Mouse (Mus musculus) stomach, embryonic 16.5 days (tissue): Measurements from ENCODE around the gene Gm49378. TPM values are rescaled to one million over a fixed set of nuclear protein-coding genes. Genes with fewer than 3 reads are reported as not detected.

Experiments used
- ATAC-seq: fragments of 200-750 bp; cut with Nextera tagmentation; 2 replicates; pipeline ENCODE4 v1.8.0; 2017; ENCODE audit warnings: moderate number of reproducible peaks, moderate TSS enrichment; ENCODE audit not compliant: insufficient read depth, low FRiP score
- H3K27ac ChIP-seq: fragments of 300-500 bp; sonication (generic); 2 replicates; pipeline ENCODE4 v1.5.1; 2014; ENCODE audit warnings: low read length
- H3K27me3 ChIP-seq: fragments of 300-500 bp; sonication (generic); 2 replicates; pipeline ENCODE4 v1.6.1; 2014; ENCODE audit warnings: low read length, control low read depth, mixed read lengths; ENCODE audit not compliant: control insufficient read depth, insufficient read depth
- H3K36me3 ChIP-seq: fragments of 300-500 bp; sonication (generic); 2 replicates; pipeline ENCODE4 v1.6.1; 2014; ENCODE audit warnings: low read length; ENCODE audit not compliant: control insufficient read depth, insufficient read depth
- H3K4me1 ChIP-seq: fragments of 300-500 bp; sonication (generic); 2 replicates; pipeline ENCODE4 v1.6.1; 2014; ENCODE audit warnings: low read length, control low read depth, mixed read lengths; ENCODE audit not compliant: control insufficient read depth, insufficient read depth
- H3K4me2 ChIP-seq: fragments of 300-500 bp; sonication (generic); 2 replicates; pipeline ENCODE4 v1.6.1; 2014; ENCODE audit warnings: low read depth, low read length, mixed read lengths
- H3K4me3 ChIP-seq: fragments of 300-500 bp; sonication (generic); replicated peaks from 2 replicates; pipeline ENCODE4 v1.5.1; 2014; ENCODE audit warnings: mild to moderate bottlenecking, low read length
- H3K9ac ChIP-seq: fragments of 300-500 bp; sonication (generic); 2 replicates; pipeline ENCODE4 v1.6.1; 2014; ENCODE audit warnings: low read length
- H3K9me3 ChIP-seq: fragments of 300-500 bp; sonication (generic); replicated peaks from 2 replicates; pipeline ENCODE4 v1.6.1; 2016; ENCODE audit warnings: low read length, control low read depth; ENCODE audit not compliant: control insufficient read depth
- WGBS: fragments of 180-500 bp; shearing (Covaris S2); extraction: QIAGEN DNeasy Blood & Tissue Kit; methylation state at CpG from one replicate; pipeline ENCODE4 v1.1.7; 2014; 5-methylcytosine and 5-hydroxymethylcytosine counted together
- polyA plus RNA-seq: library from polyadenylated mRNA; unstranded; fragments of >200 nt; fragmentation: Nextera tagmentation; extraction: Ambion mirVana; gene quantifications from 2 replicates; pipeline ENCODE4 v1.2.1, GENCODE M21; 2015

Gm49378 gene
- polyA plus RNA-seq, 1 experiment from 2014 or later: 2.0 TPM

DNA sequence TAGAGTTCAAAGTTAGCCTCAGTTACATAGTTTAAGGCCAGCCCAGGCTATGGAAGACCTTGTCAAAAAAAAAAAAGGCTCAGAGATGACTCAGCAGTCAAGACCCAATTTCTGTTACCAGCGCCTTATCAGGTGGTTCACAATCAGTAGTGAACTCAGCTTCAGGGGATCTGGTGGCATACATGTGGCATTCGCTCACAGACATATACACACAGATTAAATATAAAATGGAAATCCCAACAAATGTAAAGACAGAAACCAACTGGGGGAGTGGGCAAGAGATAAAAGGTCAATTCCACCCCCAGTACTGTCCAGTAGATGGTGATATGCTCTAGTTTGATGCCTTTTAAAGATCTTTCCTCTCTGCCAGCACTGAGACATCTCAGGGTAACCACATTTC, 51.5 kb downstream of the Gm49378 start:
- no peaks in the 10 kb centered on the region for H3K9me3 ChIP-seq
- H3K4me1 ChIP-seq: peaks cover 15% of the 10 kb centered on the region
- no peak overlapping the region for H3K4me2 ChIP-seq
- H3K9ac ChIP-seq: no peak overlapping the region
- H3K4me3 ChIP-seq: no peak overlapping the region
- H3K27me3 ChIP-seq: no peaks in the 10 kb centered on the region
- 0 out of 2 replicates have a peak, but pooled peaks cover 4% of the 10 kb centered on the region for H3K36me3 ChIP-seq
- ATAC-seq: no peak
- WGBS: 89% methylated on average over 2 of the region's 2 CpGs
- H3K27ac ChIP-seq: peak overlapping the region; percentile 67; the same call in 1 of the 2 replicates

DNA sequence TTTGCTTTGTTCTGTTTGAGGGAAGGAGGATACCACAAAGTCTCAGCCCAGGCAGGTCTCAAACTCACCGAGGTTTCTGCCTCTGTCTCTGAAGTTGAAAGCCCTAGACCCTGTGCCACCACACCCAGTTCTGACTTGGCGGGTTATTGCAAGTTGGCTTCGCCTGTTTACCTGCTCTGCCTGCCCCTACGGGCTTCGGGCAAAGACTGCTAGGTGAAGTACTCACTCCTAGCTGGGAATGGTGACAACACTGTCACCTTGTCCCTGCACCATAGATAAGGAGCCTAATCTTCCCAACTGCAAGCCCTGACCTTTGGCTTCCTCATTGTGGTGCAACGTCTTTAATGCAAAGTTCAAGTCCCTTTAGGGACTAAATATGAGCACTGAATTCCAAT, 52.1 kb downstream of the Gm49378 start:
- Histone ChIP-seq H3K9me3 (no peaks in the 10 kb centered on the region), H3K36me3 (peaks cover 7% of the 10 kb centered on the region; the same call in 1 of the 2 replicates), H3K27me3 (no peaks in the 10 kb centered on the region), H3K4me2 (peak overlapping the region; percentile 80), H3K27ac (peak overlapping the region; percentile 67), H3K4me3 (peak overlapping the region; percentile 63), H3K9ac (0 out of 2 replicates have a peak overlapping the region, but pooled peaks have one; percentile 18), H3K4me1 (peaks cover 15% of the 10 kb centered on the region)
- peak; percentile 51 for ATAC-seq
- 46% methylated on average over 6 of the region's 6 CpGs for WGBS

GRCm38 (mm10) chr14:55584702-55585565, 52.8 kb downstream of the Gm49378 start, which contains the start of gene Emc9:
Emc9 (minus strand) TSS chr14:55585302.
- peaks cover 11% of the 10 kb centered on the region for H3K36me3 ChIP-seq
- no peaks in the 10 kb centered on the region for H3K27me3 ChIP-seq
- H3K27ac ChIP-seq: peak within 1 kb of the TSS; percentile 67
- no peaks in the 10 kb centered on the region for H3K9me3 ChIP-seq
- peak within 1 kb of the TSS; percentile 75 for H3K9ac ChIP-seq
- WGBS: 3% methylated on average over 43 of the region's 43 CpGs
- H3K4me1 ChIP-seq: peaks cover 12% of the 10 kb centered on the region
- peak within 1 kb of the TSS; percentile 63 for H3K4me3 ChIP-seq
- ATAC-seq: peak; percentile 89
- peak within 1 kb of the TSS; percentile 80 for H3K4me2 ChIP-seq

GRCm38 (mm10) chr14:55584303-55584701, 53.4 kb downstream of the Gm49378 start:
- H3K27ac ChIP-seq: no peak overlapping the region
- peak overlapping the region; percentile 63 for H3K4me3 ChIP-seq
- 37% methylated on average over 5 of the region's 5 CpGs for whole genome bisulfite sequencing
- no peaks in the 10 kb centered on the region for H3K9me3 ChIP-seq
- H3K36me3 ChIP-seq: peaks cover 11% of the 10 kb centered on the region
- no peak for ATAC-seq
- peak overlapping the region; percentile 80 for H3K4me2 ChIP-seq
- no peaks in the 10 kb centered on the region for H3K27me3 ChIP-seq
- H3K9ac ChIP-seq: peak overlapping the region; percentile 75
- peaks cover 8% of the 10 kb centered on the region; the same call in 1 of the 2 replicates for H3K4me1 ChIP-seq

GRCm38 (mm10) chr14:55581981-55582681, 55.6 kb downstream of the Gm49378 start:
- no peak for ATAC-seq
- H3K9ac ChIP-seq: no peak overlapping the region
- 68% methylated on average over 9 of the region's 9 CpGs for WGBS

GRCm38 (mm10) chr14:55580731-55581130, 57.0 kb downstream of the Gm49378 start:
- Histone ChIP-seq H3K4me1 (peaks cover 19% of the 10 kb centered on the region), H3K9ac (no peak overlapping the region), H3K27ac (no peak overlapping the region), H3K9me3 (no peaks in the 10 kb centered on the region), H3K4me2 (no peak overlapping the region), H3K36me3 (peaks cover 7% of the 10 kb centered on the region), H3K27me3 (no peaks in the 10 kb centered on the region), H3K4me3 (no peak overlapping the region)
- ATAC-seq: no peak
- WGBS: 91% methylated on average over 16 of the region's 16 CpGs

More at GRCm38 (mm10) chr14:55581981-55582681, 55.6 kb downstream of the Gm49378 start:
- Histone ChIP-seq H3K4me2 (no peak overlapping the region), H3K9me3 (no peaks in the 10 kb centered on the region), H3K4me1 (peaks cover 20% of the 10 kb centered on the region), H3K27ac (no peak overlapping the region), H3K36me3 (peaks cover 7% of the 10 kb centered on the region), H3K27me3 (no peaks in the 10 kb centered on the region), H3K4me3 (no peak overlapping the region)

DNA sequence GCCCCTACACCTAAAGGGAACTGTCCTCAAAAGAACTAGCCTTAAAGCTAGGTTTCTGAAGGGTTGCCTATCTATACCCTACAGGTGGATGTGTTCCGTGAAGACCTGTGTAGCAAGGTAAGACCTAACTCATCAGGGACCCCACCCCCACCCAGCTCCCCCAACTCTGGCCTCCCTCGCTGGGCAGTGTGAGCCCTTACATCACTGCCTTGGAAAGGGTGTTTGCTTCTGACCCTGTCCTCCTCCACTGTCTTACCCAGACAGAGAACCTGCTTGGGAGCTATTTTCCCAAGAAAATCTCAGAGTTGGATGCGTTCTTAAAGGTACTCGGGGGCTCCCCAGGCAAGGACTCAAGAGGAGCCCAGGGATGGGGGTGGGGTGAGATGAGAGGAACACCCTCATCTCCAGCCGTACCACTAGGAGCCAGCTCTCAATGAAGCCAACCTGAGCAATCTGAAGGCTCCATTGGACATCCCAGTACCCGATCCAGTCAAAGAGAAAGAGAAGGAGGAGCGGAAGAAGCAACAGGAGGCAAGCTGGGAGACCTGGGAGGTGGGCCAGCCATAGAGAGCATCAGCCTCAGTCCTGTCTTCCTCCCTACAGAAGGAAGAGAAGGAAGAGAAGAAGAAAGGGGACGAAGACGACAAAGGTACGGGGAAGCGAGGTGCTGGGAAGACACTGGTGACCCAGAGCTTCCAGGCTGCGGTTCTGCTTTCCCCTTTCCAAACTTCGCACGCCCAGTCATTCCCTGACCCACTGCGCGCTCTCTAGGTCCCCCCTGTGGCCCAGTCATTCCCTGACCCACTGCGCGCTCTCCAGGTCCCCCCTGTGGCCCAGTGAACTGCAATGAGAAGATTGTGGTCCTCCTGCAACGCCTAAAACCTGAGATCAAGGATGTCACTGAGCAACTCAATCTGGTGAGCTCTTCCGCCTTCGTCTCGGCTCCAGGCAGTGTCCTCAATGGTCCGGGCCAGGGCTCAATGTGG, 57.9 kb downstream of the Gm49378 start:
- Histone ChIP-seq H3K4me1 (peaks cover 13% of the 10 kb centered on the region), H3K36me3 (peaks cover 7% of the 10 kb centered on the region), H3K4me3 (no peak overlapping the region), H3K27ac (no peak overlapping the region), H3K27me3 (no peaks in the 10 kb centered on the region), H3K4me2 (no peak overlapping the region), H3K9me3 (no peaks in the 10 kb centered on the region), H3K9ac (no peak overlapping the region)
- 87% methylated on average over 23 of the region's 23 CpGs for WGBS
- ATAC-seq: no peak
